Mouse (Mus musculus): Measurements from ENCODE around the gene Sh2d7.
A peak's percentile ranks its signal among the peaks of the same experiment; 100 is the strongest.
"Not testable (repeated sequence)": the region's sequence is repeated elsewhere in the genome, so short reads cannot be mapped to it uniquely, and the experiment has no call there.

The Sh2d7 gene

DNA sequence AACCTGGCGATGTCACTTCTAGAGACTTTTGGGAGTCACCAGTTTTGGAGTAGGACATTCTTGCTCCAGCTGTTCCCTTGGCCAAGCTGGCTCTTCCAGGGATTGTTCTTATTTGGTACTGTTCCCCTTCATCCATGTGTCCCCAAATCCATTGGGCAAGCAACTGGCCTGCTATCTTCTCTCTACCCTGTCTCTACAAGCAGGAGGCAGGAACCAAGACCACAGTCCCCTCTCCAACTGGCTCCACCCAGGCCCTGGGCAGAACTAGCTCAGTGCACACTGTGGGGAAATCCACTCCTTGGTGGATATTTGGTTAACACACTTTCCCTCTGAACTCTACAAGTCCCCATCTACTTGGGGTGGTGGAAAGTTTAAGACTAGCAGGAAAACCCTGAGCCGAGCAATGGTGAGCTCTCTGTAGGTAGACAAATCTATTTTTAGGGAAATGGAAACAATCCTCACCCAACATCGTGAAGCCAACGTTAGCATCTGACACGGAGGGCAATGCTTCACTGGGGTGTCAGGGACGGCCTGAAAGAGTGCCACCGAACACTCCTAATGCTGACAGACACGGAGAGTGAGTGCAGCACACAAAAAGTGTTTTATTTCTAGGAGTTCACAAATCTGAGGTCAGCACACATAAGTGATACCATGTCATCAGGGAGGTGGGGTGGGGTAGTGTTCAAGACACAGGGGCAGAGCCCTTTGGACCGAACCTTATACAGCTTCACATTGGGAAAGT lies 5.6 kb downstream of the Sh2d7 start:
- DNase-seq (ENCODE audit: low read depth): no peak

GRCm38 (mm10) chr9:54544954-54545315 lies 6.2 kb downstream of the Sh2d7 start:
- no peak for DNase-seq (ENCODE audit: low read depth)

- DNase-seq (ENCODE audit: low read depth): peak; percentile 60
Measured at GRCm38 (mm10) chr9:54547536-54547935, 8.8 kb downstream of the Sh2d7 start.

DNA sequence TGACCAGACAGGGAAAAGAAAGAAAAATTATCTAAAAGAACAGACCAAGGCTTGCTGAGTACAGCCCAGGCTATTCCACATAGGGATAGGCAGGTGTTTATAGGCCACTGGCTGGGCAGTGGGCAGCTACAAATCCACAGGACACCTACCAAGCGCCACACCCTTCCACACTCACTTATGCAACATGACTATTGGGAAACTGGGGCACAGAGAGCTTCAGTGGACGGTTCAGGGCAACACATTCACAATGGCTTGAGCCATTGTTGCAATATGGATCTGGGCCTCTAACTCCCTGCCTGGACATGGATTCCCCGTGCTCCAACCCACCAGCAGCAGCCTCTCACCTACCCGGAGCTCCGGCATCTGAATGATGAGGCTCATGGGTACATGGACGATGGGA lies 10.6 kb downstream of the Sh2d7 start:
- DNase-seq (ENCODE audit: low read depth): no peak

GRCm38 (mm10) chr9:54552409-54552808 lies 13.6 kb downstream of the Sh2d7 start:
- peak; percentile 19 for DNase-seq (ENCODE audit: low read depth)

DNA sequence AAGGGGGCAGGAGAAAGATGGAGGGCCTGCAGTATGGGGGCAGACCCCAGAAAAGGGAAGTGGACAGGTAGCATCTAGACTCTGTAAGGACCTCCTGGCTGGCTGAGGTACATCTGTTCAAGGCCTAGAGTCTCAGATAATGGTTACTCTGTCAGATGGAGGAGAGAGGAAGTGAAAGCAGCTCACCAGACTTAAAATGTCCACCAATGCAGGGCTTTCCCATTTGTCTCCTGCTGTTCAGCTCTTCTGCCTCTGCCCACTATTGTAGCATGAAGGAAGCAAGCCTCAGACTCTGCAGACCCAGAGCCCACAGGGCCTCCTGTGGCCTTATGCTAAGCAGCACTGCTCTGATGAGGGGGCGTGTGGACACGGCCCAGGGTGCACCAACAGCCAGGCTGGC lies 16.3 kb downstream of the Sh2d7 start:
- DNase-seq (ENCODE audit: low read depth): no peak

DNA sequence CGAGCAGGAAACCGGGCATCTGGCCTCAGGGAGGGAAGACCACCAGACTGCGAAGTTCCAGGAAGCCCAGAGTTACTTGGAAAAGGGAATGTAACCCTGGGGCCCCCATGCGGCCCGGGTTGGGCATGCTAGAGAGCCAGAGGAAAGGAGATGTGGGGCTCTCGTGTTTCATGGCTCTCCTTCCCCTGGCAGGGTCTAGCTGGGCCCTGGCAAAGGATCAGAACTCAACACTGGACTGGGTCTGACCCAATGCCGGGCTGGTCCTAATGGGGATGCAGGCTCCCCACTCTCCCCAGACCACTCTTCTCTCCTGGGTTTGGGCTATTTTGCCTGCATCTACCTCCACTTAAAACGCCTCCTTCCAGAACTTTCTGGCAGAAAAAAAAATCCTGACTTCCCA lies 19.9 kb downstream of the Sh2d7 start:
- DNase-seq (ENCODE audit: low read depth): no peak

DNA sequence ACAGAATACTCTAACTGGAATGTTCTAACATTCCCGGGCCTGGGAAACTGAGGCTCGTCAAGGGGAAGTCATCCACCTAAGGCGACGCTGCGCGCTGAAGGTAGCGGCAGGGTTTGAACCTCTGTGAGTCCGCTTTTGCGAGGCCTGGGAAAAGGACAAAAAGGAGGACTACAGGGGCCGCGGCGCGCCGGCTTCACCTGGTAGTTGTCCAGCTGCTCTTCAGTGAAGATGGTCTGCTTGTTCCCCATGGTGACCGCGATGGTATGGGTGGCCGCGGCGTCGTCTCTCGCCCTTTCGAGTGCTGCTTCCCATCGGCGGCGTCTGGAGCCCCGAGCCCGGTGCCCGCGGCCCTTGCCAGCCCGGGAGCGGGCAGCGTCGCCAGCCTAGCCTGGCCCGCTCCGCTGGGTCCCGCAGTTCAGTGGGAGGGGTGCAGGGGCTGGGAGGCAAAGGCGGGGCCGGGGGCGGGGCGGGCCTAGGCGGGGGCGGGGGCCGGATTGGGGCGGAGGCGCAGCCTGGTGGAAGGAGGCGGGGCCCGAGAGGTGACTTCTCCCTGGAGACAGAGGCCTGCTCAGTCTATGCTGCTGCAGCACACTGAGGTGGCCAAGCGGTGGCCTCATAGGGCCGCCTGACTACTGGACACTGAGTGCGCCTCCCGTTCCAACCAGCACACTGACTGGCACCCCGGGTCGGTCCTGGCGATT lies 21.1 kb downstream of the Sh2d7 start, which contains the start of gene Cib2:
Cib2 (minus strand) TSS at position 448 of the 701 bp plus-strand sequence.
- peak; percentile 22 for DNase-seq (ENCODE audit: low read depth)

DNA sequence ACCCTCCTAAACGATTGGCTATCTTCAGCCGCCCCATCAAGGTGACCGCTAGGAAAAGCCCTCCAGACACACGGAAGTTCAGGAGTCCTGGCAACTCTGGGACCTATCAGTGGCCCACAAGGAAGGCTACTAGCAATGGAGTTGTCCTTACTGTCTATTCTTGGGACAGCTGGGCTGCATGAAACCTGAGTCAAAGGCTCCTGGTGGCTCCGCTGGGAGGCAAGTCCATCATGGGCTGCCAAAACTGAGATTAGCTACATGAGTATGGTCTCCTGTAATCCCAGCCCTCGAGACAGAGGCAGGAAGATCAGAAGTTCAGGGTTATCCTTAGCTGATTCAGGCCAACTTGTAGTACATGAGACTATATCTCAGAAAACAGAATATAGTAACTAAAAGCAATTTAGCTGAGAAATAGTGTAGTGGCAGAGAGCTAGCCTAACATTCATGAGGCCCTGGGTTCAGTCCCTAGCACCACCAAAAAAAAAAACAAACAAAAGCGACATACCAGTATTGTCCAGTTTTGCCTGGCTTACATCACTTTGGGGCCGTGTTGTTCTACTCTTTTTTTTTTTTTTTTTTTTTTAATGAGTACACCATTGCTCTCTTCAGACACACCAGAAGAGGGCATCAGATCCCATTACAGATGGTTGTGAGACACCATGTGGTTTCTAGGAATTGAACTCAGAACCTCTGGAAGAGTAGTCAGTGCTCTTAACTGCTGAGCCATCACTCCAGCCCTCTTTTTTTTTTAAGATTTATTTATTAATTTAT lies 22.2 kb downstream of the Sh2d7 start:
- DNase-seq (ENCODE audit: low read depth): no peak

GRCm38 (mm10) chr9:54566958-54567357 lies 28.2 kb downstream of the Sh2d7 start:
- DNase-seq (ENCODE audit: low read depth): no peak

DNA sequence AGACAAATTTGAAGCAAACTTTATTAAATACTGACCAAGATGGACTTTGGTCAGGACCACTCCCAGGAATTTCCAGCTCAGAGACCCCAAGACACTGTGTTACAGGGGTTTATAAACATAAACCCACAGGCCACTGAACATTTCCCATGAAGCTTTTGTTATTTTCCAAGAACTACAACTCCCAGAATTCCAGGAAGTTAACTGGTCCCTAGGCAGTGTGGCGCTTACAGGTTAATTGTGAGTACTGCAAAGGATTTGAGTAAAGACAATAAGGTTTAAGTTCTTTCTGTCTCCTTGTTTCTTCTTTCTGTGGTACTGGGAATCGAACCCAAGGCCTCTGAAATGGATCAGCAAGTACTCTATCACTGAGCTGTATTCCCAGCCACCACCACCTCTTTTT lies 29.9 kb downstream of the Sh2d7 start:
- DNase-seq (ENCODE audit: low read depth): no peak

GRCm38 (mm10) chr9:54571130-54571839 lies 32.5 kb downstream of the Sh2d7 start:
- no peak for DNase-seq (ENCODE audit: low read depth)

DNA sequence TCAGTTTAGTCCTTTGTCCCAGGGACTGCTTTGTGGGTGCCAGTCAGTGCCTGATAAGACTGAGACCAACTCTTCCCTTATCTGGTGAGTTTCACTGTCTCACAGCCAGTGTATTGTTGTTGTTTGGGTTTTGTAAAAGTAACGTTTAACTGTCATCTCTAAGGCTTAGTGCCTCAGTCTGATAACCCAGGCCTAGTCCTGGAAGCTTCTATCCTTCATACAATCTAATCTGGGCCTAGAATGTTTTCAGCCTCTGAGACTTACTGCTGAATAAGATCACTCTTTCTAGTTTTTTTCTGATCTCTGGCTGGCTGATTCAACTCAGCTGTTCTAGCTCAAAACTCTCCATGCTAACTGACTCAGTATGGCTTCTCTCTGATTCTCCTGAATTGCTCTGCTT lies 44.9 kb downstream of the Sh2d7 start:
- no peak for DNase-seq (ENCODE audit: low read depth)

GRCm38 (mm10) chr9:54584127-54584526 lies 45.3 kb downstream of the Sh2d7 start:
- DNase-seq (ENCODE audit: low read depth): not testable (repeated sequence)

DNA sequence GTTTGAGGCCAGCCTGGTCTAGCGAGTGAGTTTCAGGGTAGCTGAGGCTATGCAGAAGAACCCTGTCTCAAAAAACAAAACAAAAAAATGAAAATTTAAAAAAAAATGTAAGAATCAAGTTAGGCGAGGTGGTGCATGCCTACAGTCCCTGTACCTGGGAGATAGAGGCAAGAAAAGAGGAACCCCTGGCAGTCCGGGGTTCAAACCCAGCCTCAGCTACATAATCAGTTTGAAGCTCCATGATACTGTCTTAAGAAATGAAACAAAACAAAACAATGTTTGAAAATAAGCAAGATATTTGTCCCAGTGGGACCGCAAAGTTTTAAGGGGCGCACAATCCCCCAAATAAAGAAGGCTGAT lies 47.0 kb downstream of the Sh2d7 start:
- DNase-seq (ENCODE audit: low read depth): no peak

DNA sequence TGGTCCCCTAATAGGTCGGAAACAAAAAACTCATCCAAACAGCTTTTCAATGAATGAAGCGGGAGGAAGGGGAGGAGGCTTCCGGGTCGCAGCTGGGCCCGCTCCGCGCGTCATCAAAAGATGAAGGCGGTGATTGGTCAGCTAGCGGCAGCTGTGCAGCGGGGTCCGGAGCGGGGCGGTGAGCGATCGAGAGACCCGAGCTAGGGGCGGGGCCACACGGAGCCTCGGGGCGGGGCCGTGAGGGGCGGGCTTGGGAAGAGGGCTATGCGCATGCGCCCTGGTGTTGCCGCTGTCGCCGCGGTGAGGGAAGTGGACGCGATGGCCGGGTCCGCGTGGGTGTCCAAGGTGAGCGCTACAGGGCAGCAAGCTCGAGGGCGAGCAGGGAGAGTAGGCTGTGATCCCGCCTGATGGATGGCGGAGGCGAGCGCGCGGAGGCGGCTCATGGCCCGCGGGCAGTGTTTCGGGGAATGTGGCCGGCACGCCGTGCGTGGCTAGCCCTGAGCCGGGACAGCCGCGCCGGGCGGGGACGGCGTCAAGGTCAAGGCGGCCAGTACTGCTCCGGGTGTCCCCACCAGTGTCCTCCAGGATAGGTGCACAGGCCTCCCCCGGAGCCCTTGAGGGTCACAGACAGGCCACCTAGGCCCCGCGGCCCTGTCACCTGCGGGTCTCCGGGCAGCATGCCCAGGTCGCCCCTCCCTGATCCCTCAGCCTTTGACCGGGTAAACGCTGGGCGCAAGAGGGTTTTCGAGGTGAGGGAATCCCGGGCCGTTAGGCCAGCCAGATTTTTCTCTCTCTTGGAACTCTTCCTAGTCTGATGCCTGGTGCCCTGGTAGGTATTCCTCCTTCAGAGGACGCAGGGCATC lies 47.6 kb downstream of the Sh2d7 start, which contains the start of gene Idh3a:
Idh3a (plus strand) TSS at position 136 of the 863 bp plus-strand sequence.
- peak; percentile 97 for DNase-seq (ENCODE audit: low read depth)

DNA sequence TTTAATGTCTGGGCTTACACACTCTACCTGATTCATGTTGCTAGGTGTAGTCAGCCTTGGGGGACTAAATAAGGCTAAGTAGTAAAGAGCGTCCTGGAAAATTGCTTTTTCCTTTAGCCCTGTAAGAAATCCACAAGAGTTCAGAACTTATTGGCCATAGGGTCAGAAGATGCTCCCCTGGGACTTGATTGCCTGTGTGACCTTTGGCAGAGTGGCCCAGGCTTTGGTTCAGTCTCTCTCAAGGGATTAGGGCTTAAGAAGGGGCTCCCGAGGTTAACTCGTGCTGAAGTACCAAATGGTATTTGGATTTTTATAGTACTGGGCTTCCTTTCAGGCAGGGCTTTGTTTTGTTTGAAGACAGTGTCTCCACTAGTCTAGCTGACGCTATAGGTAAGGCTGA lies 49.1 kb downstream of the Sh2d7 start:
- DNase-seq (ENCODE audit: low read depth): no peak

GRCm38 (mm10) chr9:54593652-54594051 lies 54.9 kb downstream of the Sh2d7 start:
- not testable (repeated sequence) for DNase-seq (ENCODE audit: low read depth)
